Mouse (Mus musculus): ENCODE data around the gene Nfkbil1. TPM values are rescaled to one million over a fixed set of nuclear protein-coding genes. Genes with fewer than 3 reads are reported as not detected.

The Nfkbil1 gene
- polyA plus RNA-seq, 1 experiment from 2014 or later: 3.3 TPM

- Histone ChIP-seq H3K4me3 (ENCODE audit: low read length) (no peak overlapping the region), H3K9me3 (ENCODE audit: control insufficient read depth, low read length) (no peaks in the 10 kb centered on the region), H3K27ac (ENCODE audit: low read depth, low read length) (peak overlapping the region; percentile 15; the same call in 1 of the 2 replicates), H3K4me2 (replicated peaks; ENCODE audit: low read depth, low read length) (no peak overlapping the region), H3K4me1 (ENCODE audit: control insufficient read depth, insufficient read depth, low read length) (no peaks in the 10 kb centered on the region; the same call in 1 of the 2 replicates), H3K27me3 (ENCODE audit: control insufficient read depth, insufficient read depth, low read length) (no peaks in the 10 kb centered on the region), H3K36me3 (ENCODE audit: control insufficient read depth, insufficient read depth, low read length) (peaks cover 25% of the 10 kb centered on the region), H3K9ac (ENCODE audit: low read depth, low read length) (no peak overlapping the region)
- no peak for ATAC-seq (ENCODE audit: low FRiP score, low TSS enrichment)
- WGBS: 79% methylated on average over 18 of the region's 18 CpGs
Observed at GRCm38 (mm10) chr17:35218516-35219193, 16.9 kb downstream of the Nfkbil1 start.

GRCm38 (mm10) chr17:35213071-35213470, 22.5 kb downstream of the Nfkbil1 start:
- no peak for ATAC-seq (ENCODE audit: low FRiP score, low TSS enrichment)
- WGBS: 88% methylated on average over 5 of the region's 5 CpGs
- Histone ChIP-seq H3K4me3 (ENCODE audit: low read length) (no peak overlapping the region), H3K9ac (ENCODE audit: low read depth, low read length) (no peak overlapping the region), H3K4me1 (ENCODE audit: control insufficient read depth, insufficient read depth, low read length) (no peaks in the 10 kb centered on the region), H3K4me2 (replicated peaks; ENCODE audit: low read depth, low read length) (no peak overlapping the region), H3K36me3 (ENCODE audit: control insufficient read depth, insufficient read depth, low read length) (no peaks in the 10 kb centered on the region), H3K27me3 (ENCODE audit: control insufficient read depth, insufficient read depth, low read length) (no peaks in the 10 kb centered on the region), H3K9me3 (ENCODE audit: control insufficient read depth, low read length) (no peaks in the 10 kb centered on the region), H3K27ac (ENCODE audit: low read depth, low read length) (no peak overlapping the region)

GRCm38 (mm10) chr17:35210593-35210992, 25.0 kb downstream of the Nfkbil1 start:
- Histone ChIP-seq H3K36me3 (ENCODE audit: control insufficient read depth, insufficient read depth, low read length) (no peaks in the 10 kb centered on the region), H3K9me3 (ENCODE audit: control insufficient read depth, low read length) (no peaks in the 10 kb centered on the region), H3K4me3 (ENCODE audit: low read length) (no peak overlapping the region), H3K4me1 (ENCODE audit: control insufficient read depth, insufficient read depth, low read length) (no peaks in the 10 kb centered on the region), H3K9ac (ENCODE audit: low read depth, low read length) (no peak overlapping the region), H3K27me3 (ENCODE audit: control insufficient read depth, insufficient read depth, low read length) (no peaks in the 10 kb centered on the region), H3K4me2 (replicated peaks; ENCODE audit: low read depth, low read length) (no peak overlapping the region), H3K27ac (ENCODE audit: low read depth, low read length) (no peak overlapping the region)
- ATAC-seq (ENCODE audit: low FRiP score, low TSS enrichment): no peak
- 48% methylated on average over 3 of the region's 3 CpGs for WGBS

DNA sequence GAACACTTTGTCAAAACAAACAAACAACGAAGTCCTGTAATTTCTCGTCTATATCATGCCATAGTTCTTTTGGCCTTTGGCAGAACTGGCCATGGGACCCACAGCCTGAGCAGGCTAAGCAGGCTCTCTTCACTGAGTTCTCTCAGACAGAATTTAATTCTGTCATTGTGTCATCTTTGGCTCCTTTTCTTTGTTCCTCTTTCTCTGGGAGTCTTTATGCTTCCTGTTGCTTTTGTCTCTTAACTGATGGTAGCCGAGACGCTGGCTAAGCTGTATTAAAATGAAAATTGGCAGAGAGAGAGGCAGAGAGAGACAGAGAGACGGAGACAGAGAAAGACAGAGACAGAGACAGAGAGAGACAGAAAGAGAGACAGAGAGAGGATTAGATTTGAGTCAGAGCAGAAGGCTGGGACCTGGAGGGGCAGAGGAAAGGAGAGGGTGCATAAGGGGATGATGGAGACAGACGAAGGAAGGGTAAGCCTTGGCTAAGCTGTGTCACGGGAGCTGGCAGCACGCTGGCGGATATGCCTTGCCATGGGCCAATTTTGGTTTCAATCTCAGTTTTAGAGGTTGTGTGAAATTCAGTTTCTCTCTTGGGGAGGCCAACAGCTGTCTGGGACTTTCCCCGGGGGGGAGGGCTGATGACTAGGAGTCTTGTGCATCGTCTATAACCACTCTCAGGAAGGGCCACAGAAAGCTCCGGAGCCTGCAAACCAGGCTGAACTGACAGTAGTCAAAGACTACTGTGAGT, 25.6 kb downstream of the Nfkbil1 start:
- no peak for ATAC-seq (ENCODE audit: low FRiP score, low TSS enrichment)
- WGBS: 84% methylated on average over 12 of the region's 12 CpGs

GRCm38 (mm10) chr17:35205380-35205769, 30.2 kb downstream of the Nfkbil1 start:
- no peak overlapping the region for H3K9ac ChIP-seq (ENCODE audit: low read depth, low read length)

More for the DNA sequence above, 25.6 kb downstream of the Nfkbil1 start:
- H3K9me3 ChIP-seq (ENCODE audit: control insufficient read depth, low read length): no peaks in the 10 kb centered on the region
- H3K4me2 ChIP-seq (replicated peaks; ENCODE audit: low read depth, low read length): no peak overlapping the region
- no peak overlapping the region for H3K9ac ChIP-seq (ENCODE audit: low read depth, low read length)
- H3K36me3 ChIP-seq (ENCODE audit: control insufficient read depth, insufficient read depth, low read length): no peaks in the 10 kb centered on the region
- no peak overlapping the region for H3K27ac ChIP-seq (ENCODE audit: low read depth, low read length)
- H3K4me3 ChIP-seq (ENCODE audit: low read length): no peak overlapping the region
- no peaks in the 10 kb centered on the region for H3K27me3 ChIP-seq (ENCODE audit: control insufficient read depth, insufficient read depth, low read length)
- no peaks in the 10 kb centered on the region for H3K4me1 ChIP-seq (ENCODE audit: control insufficient read depth, insufficient read depth, low read length)

GRCm38 (mm10) chr17:35204494-35205379, 30.9 kb downstream of the Nfkbil1 start, which contains the start of gene Lta:
TSS of gene Lta (minus strand) at chr17:35205351.
- no peak within 1 kb of the TSS for H3K27ac ChIP-seq (ENCODE audit: low read depth, low read length)
- no peak within 1 kb of the TSS for H3K9ac ChIP-seq (ENCODE audit: low read depth, low read length)
- ATAC-seq (ENCODE audit: low FRiP score, low TSS enrichment): 0 out of 2 replicates have a peak, but pooled peaks have one; percentile 6
- H3K36me3 ChIP-seq (ENCODE audit: control insufficient read depth, insufficient read depth, low read length): no peaks in the 10 kb centered on the region
- no peaks in the 10 kb centered on the region for H3K9me3 ChIP-seq (ENCODE audit: control insufficient read depth, low read length)
- WGBS: 39% methylated on average over 20 of the region's 20 CpGs
- H3K4me3 ChIP-seq (ENCODE audit: low read length): no peak within 1 kb of the TSS
- H3K27me3 ChIP-seq (ENCODE audit: control insufficient read depth, insufficient read depth, low read length): peaks cover 17% of the 10 kb centered on the region; the same call in 1 of the 2 replicates
- H3K4me2 ChIP-seq (replicated peaks; ENCODE audit: low read depth, low read length): no peak within 1 kb of the TSS
- no peaks in the 10 kb centered on the region for H3K4me1 ChIP-seq (ENCODE audit: control insufficient read depth, insufficient read depth, low read length)

More at GRCm38 (mm10) chr17:35205380-35205769, 30.2 kb downstream of the Nfkbil1 start:
- ATAC-seq (ENCODE audit: low FRiP score, low TSS enrichment): peak; percentile 35; the same call in 1 of the 2 replicates
- no peak overlapping the region for H3K27ac ChIP-seq (ENCODE audit: low read depth, low read length)
- no peaks in the 10 kb centered on the region for H3K9me3 ChIP-seq (ENCODE audit: control insufficient read depth, low read length)
- no peaks in the 10 kb centered on the region for H3K4me1 ChIP-seq (ENCODE audit: control insufficient read depth, insufficient read depth, low read length)
- H3K36me3 ChIP-seq (ENCODE audit: control insufficient read depth, insufficient read depth, low read length): no peaks in the 10 kb centered on the region
- WGBS: 47% methylated on average over 10 of the region's 10 CpGs
- peaks cover 17% of the 10 kb centered on the region; the same call in 1 of the 2 replicates for H3K27me3 ChIP-seq (ENCODE audit: control insufficient read depth, insufficient read depth, low read length)
- H3K4me2 ChIP-seq (replicated peaks; ENCODE audit: low read depth, low read length): no peak overlapping the region
- no peak overlapping the region for H3K4me3 ChIP-seq (ENCODE audit: low read length)

DNA sequence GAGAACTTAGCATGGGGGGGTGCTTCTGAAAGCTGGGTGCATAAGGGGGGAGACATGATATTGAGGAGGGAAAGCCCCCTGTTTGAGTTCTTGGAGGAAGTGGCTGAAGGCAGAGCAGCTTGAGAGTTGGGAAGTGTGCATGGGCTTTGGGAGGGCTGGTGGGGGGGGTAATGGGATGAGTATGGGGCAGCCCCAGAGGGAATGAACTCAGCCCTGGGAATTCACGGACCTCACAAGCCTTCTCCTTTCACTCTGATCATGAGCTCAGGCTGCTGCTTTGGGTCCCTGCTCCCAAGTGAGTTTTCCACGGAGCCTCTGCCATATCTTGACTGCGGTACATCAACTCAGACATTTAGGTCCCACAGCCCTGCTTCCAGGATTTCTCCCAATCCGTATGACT, 33.1 kb downstream of the Nfkbil1 start:
- Histone ChIP-seq H3K4me2 (replicated peaks; ENCODE audit: low read depth, low read length) (no peak overlapping the region), H3K27ac (ENCODE audit: low read depth, low read length) (no peak overlapping the region), H3K9me3 (ENCODE audit: control insufficient read depth, low read length) (no peaks in the 10 kb centered on the region), H3K9ac (ENCODE audit: low read depth, low read length) (no peak overlapping the region), H3K36me3 (ENCODE audit: control insufficient read depth, insufficient read depth, low read length) (no peaks in the 10 kb centered on the region), H3K4me1 (ENCODE audit: control insufficient read depth, insufficient read depth, low read length) (no peaks in the 10 kb centered on the region), H3K4me3 (ENCODE audit: low read length) (no peak overlapping the region), H3K27me3 (ENCODE audit: control insufficient read depth, insufficient read depth, low read length) (peaks cover 22% of the 10 kb centered on the region)
- WGBS: 81% methylated on average over 4 of the region's 4 CpGs
- no peak for ATAC-seq (ENCODE audit: low FRiP score, low TSS enrichment)

GRCm38 (mm10) chr17:35201787-35202186, 33.8 kb downstream of the Nfkbil1 start, which contains the start of gene Tnf:
TSS of gene Tnf (minus strand) at chr17:35202007.
- H3K36me3 ChIP-seq (ENCODE audit: control insufficient read depth, insufficient read depth, low read length): no peaks in the 10 kb centered on the region
- 28% methylated on average over 13 of the region's 13 CpGs for WGBS

More at GRCm38 (mm10) chr17:35201787-35202186, 33.8 kb downstream of the Nfkbil1 start, which contains the start of gene Tnf:
- H3K4me3 ChIP-seq (ENCODE audit: low read length): no peak within 1 kb of the TSS
- ATAC-seq (ENCODE audit: low FRiP score, low TSS enrichment): no peak
- no peaks in the 10 kb centered on the region for H3K4me1 ChIP-seq (ENCODE audit: control insufficient read depth, insufficient read depth, low read length)
- no peak within 1 kb of the TSS for H3K27ac ChIP-seq (ENCODE audit: low read depth, low read length)
- no peaks in the 10 kb centered on the region for H3K9me3 ChIP-seq (ENCODE audit: control insufficient read depth, low read length)
- H3K9ac ChIP-seq (ENCODE audit: low read depth, low read length): no peak within 1 kb of the TSS
- peaks cover 27% of the 10 kb centered on the region for H3K27me3 ChIP-seq (ENCODE audit: control insufficient read depth, insufficient read depth, low read length)
- no peak within 1 kb of the TSS for H3K4me2 ChIP-seq (replicated peaks; ENCODE audit: low read depth, low read length)

Data from kidney, embryonic 14.5 days (tissue).